Mouse (Mus musculus): ENCODE measurements around the gene Fam222b.

Gene Fam222b

GRCm38 (mm10) chr11:78138023-78138422 is 43.6 kb downstream of the Fam222b start:
- no peak for DNase-seq

- no peak for DNase-seq
These were observed 46.2 kb downstream of the Fam222b start for GRCm38 (mm10) chr11:78140665-78141064.

GRCm38 (mm10) chr11:78143520-78143919 is 49.1 kb downstream of the Fam222b start:
- DNase-seq, result no peak

- DNase-seq, result no peak
These were observed 51.7 kb downstream of the Fam222b start for GRCm38 (mm10) chr11:78146168-78146567.

GRCm38 (mm10) chr11:78146707-78147543 is 52.5 kb downstream of the Fam222b start:
- no peak for DNase-seq

GRCm38 (mm10) chr11:78151161-78151560 is 56.7 kb downstream of the Fam222b start:
- DNase-seq, result no peak

GRCm38 (mm10) chr11:78152299-78153231 is 58.1 kb downstream of the Fam222b start:
- peak; percentile 84 to 87 for DNase-seq

GRCm38 (mm10) chr11:78153778-78154177 is 59.3 kb downstream of the Fam222b start:
- DNase-seq, result no peak

GRCm38 (mm10) chr11:78155674-78156073 is 61.2 kb downstream of the Fam222b start:
- DNase-seq, result peak; percentile 22 to 29

GRCm38 (mm10) chr11:78156156-78156699 is 61.8 kb downstream of the Fam222b start:
- no peak for DNase-seq

GRCm38 (mm10) chr11:78159096-78159495 is 64.6 kb downstream of the Fam222b start:
- peak; percentile 65 to 83 for DNase-seq

- no peak for DNase-seq
These were observed 65.1 kb downstream of the Fam222b start for GRCm38 (mm10) chr11:78159557-78159956.

GRCm38 (mm10) chr11:78160171-78160570 is 65.7 kb downstream of the Fam222b start:
- no peak for DNase-seq

- DNase-seq, result no peak
These were observed 66.2 kb downstream of the Fam222b start for GRCm38 (mm10) chr11:78160675-78161074.

GRCm38 (mm10) chr11:78161169-78161568 is 66.7 kb downstream of the Fam222b start:
- DNase-seq, result no peak

- DNase-seq, result peak in 1 of 2 experiments; percentile 22
These were observed 67.5 kb downstream of the Fam222b start for GRCm38 (mm10) chr11:78161968-78162367.

GRCm38 (mm10) chr11:78162504-78162903 is 68.0 kb downstream of the Fam222b start:
- no peak for DNase-seq

GRCm38 (mm10) chr11:78163045-78163444 is 68.6 kb downstream of the Fam222b start:
- DNase-seq, result no peak

GRCm38 (mm10) chr11:78163681-78164603 is 69.5 kb downstream of the Fam222b start:
- DNase-seq, result no peak

GRCm38 (mm10) chr11:78164604-78164923 is 70.1 kb downstream of the Fam222b start:
- peak in 1 of 2 experiments; percentile 22 for DNase-seq

- peak; percentile 72 to 77 for DNase-seq
These were observed 70.7 kb downstream of the Fam222b start, which contains the start of gene Traf4 for GRCm38 (mm10) chr11:78164924-78165760. Gene Traf4 (minus strand): TSS chr11:78165589.
